Mouse (Mus musculus) embryonic fibroblast, embryonic 13.5 days (primary cell): ENCODE results near the gene Mrps24. TPM values are rescaled to one million over a fixed set of nuclear protein-coding genes. Genes with fewer than 3 reads are reported as not detected.

Experiments
- H3K27ac ChIP-seq: 2 replicates; pipeline ENCODE4 v1.5.1; 2012; ENCODE audit warnings: low read length, control low read depth, inconsistent platforms; ENCODE audit not compliant: insufficient read depth
- H3K4me1 ChIP-seq: 2 replicates; pipeline ENCODE4 v1.6.1; 2011; ENCODE audit warnings: low read length; ENCODE audit not compliant: control insufficient read depth, insufficient read depth
- H3K4me3 ChIP-seq: 2 replicates; pipeline ENCODE4 v1.5.1; 2011; ENCODE audit warnings: mild to moderate bottlenecking, control low read depth, low read length; ENCODE audit not compliant: insufficient read depth
- CTCF ChIP-seq: IDR thresholded peaks from 2 replicates; pipeline ENCODE4 v1.5.1; 2011; ENCODE audit warnings: mild to moderate bottlenecking, control low read depth, low read length, moderate library complexity, borderline replicate concordance; ENCODE audit not compliant: insufficient read depth
- POLR2A ChIP-seq: IDR thresholded peaks from 2 replicates; pipeline ENCODE4 v1.6.1; 2011; ENCODE audit warnings: low read depth, mild to moderate bottlenecking, control low read depth, low read length, moderate library complexity
- polyA plus RNA-seq: library from polyadenylated mRNA; stranded (reverse); fragments of >200 nt; gene quantifications from 2 replicates; pipeline ENCODE4 v1.2.4, GENCODE M21; 2011; ENCODE audit warnings: low read depth; ENCODE audit not compliant: missing spikeins, insufficient read length

Gene Mrps24
- polyA plus RNA-seq, result 40.2 and 41.9 TPM in 2 replicates

DNA sequence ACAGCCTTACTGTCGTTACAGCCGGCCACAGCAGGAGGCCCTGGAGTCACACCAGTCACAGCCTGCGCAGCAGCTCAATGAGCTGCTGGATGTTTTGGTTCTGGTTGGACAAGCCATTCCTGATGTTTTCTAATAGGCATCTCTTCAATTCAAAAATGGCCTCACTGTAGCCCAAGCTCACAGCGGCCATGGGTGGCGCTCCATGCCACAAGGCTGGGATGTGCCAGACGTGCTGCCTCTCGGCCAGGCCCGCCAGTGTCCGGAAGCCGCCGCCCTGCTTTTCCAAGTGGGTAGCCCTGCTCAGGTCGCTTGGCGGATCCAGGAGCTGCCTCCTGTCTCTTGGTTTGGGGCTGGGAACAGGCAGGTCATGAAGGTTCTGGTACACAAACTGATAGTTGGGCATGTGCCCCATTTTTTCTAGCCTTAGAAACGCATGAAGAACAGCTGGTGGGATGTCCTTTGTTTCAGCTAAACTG is at the start of gene Mrps24:
TSS of gene Mrps24 (minus strand) at position 51 of the 476 bp plus-strand sequence.
- Histone ChIP-seq H3K4me3 (no peak within 1 kb of the TSS), H3K27ac (no peak within 1 kb of the TSS), H3K4me1 (no peaks in the 10 kb centered on the region)
- TF ChIP-seq POLR2A (no peak), CTCF (no peak)

DNA sequence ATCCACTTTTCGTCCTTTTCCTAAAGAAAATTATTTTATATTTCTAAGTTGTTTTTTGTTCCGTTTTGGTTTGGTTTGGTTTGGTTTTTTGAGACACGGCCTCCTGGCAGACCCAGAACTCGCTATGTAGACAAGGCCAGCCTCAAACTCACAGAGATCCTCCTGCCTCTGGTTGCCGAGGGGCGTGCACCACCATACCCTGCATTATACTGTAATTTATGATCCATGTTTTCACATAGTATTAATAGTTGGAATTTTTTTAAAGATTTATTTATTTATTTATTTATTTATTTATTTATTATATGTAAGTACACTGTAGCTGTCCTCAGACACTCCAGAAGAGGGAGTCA is 47.1 kb upstream of the Mrps24 start:
- TF ChIP-seq POLR2A (no peak), CTCF (no peak)
- Histone ChIP-seq H3K27ac (no peak overlapping the region; the same call in 1 of the 2 replicates), H3K4me3 (peak overlapping the region; percentile 3), H3K4me1 (peaks cover 3% of the 10 kb centered on the region)

DNA sequence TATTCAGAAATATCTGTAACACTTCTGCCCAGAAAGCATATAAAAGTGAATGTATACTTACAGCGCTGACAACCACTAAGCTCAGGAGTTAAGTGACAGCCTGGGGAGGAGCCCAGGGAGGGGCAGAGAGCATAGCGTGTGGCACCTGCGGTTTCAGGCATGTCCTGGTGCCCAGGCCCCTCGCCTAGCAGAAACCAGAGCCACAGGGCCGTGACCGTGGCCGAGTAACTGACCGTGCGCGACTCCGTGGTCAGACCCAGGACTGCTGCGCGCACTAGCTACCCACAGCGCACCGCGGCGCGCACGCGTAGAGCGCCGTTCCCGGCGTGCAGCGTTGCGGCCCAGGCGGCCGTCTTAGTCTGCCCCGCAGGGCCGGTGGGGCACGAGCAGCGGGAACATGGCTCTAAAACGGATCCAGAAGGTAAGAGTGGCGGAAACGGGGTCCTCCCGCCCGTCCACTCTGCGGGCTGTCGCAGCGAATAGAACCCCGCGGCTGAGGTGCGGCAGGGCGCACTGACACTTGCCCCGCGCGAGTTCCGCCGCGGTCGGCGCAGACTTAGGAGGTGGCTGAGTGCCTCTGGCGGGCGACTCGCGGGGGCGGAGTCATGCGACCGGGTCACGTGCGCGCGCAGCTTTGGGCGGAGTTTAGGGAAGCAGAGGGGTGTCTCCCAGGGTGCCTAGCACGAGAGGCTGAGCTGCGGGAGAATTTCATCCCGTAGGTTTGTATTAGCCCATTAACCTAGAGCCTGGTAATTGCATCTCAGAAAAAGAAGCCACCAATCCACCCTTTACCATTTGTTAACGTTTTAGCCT is 46.5 kb upstream of the Mrps24 start, which contains the start of gene Urgcp:
TSS of gene Urgcp (minus strand) at position 557 of the 813 bp plus-strand sequence.
- H3K4me3 ChIP-seq, result peak within 1 kb of the TSS; percentile 92
- peak within 1 kb of the TSS; percentile 83 for H3K27ac ChIP-seq
- peak; percentile 84 for TF ChIP-seq POLR2A
- TF ChIP-seq CTCF, result no peak
- peaks cover 3% of the 10 kb centered on the region for H3K4me1 ChIP-seq

DNA sequence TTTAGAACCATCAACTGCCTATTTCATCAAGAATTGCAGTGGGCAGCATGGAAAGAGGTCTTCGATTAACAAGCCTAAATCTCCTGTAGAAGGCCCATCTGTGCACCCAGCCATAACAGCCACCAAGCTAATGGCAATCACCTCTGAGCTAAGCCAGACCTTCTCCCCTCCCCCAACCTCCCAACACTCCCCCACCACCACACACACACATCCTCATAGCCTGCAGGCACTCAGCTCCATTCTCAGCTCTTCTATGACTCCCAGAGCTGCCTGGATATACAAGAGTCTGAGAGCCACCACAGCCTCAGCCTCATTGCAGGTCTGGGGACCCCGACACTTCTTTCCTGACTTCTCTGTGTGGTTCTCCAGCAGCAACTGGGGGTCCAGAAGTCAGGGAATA is 38.3 kb upstream of the Mrps24 start:
- no peaks in the 10 kb centered on the region for H3K4me1 ChIP-seq
- TF ChIP-seq CTCF (no peak), POLR2A (no peak)

DNA sequence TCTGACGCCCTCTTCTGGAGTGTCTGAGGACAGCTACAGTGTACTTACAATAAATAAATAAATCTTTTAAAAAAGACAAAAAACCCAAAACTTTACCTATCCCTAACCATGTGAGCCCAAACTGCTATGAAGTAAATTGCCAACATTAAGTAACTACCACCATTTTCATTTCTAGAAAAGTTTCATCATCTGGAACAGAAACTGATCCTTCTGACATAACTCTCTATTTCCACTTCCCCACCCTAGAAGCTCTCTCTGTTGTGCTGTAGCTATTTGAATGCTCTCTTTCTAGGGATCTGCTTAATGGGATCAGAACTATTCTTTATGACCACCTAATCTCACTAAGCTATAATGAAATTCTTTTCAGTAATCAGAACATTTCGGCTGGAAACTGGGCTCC is 29.5 kb upstream of the Mrps24 start:
- no peak overlapping the region for H3K27ac ChIP-seq
- H3K4me1 ChIP-seq, result peaks cover 2% of the 10 kb centered on the region; the same call in 1 of the 2 replicates
- H3K4me3 ChIP-seq, result no peak overlapping the region
- TF ChIP-seq POLR2A, result no peak
- no peak for TF ChIP-seq CTCF

More for the DNA sequence above, 38.3 kb upstream of the Mrps24 start:
- Histone ChIP-seq H3K27ac (no peak overlapping the region), H3K4me3 (no peak overlapping the region)

DNA sequence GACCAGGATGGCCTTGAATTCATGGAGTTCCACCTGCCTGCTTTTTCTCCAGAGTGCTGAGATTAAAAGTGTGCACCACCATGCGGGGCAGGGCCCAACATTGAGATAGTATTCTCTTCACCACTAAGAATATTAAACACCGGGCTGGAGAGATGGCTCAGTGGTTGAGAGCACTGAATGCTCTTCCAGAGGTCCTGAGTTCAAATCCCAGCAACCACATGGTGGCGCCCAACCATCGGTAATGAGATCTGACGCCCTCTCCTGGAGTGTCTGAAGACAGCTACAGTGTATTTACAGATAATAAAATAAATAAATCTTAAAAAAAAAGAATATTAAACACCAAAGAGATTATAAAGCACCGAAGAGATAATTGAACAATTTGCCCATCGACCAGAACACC is 26.6 kb upstream of the Mrps24 start:
- Histone ChIP-seq H3K4me1 (peaks cover 10% of the 10 kb centered on the region), H3K4me3 (no peak overlapping the region), H3K27ac (no peak overlapping the region)
- TF ChIP-seq CTCF (peak; percentile 14; the same call in 1 of the 2 replicates), POLR2A (no peak)

DNA sequence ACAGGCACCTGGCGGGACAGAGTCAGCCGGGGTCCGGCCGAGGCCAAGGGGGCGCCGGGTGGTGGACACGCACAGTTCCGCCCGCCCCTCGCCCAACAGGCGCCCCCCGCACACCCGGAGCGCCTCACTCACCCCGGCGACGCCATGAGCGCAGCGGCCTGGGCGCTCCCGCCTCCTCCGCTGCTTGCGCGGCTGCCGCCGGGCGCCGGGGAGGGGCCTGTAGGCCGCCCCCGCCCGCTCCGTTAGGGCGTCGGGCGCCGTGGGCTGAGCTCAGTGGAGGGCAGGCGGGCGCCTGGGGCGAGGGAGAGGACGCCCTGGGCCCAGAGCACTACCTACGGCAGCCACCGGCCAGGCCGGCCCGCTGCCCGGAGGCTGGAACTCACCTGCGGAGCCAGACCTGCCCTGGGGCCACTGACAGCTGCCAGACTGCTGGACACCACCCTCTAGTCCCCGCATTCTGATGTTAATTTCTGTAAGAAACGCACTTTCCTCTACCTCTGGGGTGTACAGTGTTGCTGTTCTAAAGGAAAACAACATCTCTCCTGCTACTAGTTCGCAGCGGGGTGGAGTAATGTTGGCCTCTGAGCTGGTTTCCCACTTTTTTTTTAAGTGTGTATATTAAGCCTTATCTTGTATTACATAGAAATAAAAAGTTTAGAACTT is 25.6 kb upstream of the Mrps24 start:
- TF ChIP-seq POLR2A, result peak; percentile 78
- no peak for TF ChIP-seq CTCF
- peak overlapping the region; percentile 62 for H3K4me3 ChIP-seq
- H3K27ac ChIP-seq, result peak overlapping the region; percentile 30; the same call in 1 of the 2 replicates
- H3K4me1 ChIP-seq, result peaks cover 10% of the 10 kb centered on the region

DNA sequence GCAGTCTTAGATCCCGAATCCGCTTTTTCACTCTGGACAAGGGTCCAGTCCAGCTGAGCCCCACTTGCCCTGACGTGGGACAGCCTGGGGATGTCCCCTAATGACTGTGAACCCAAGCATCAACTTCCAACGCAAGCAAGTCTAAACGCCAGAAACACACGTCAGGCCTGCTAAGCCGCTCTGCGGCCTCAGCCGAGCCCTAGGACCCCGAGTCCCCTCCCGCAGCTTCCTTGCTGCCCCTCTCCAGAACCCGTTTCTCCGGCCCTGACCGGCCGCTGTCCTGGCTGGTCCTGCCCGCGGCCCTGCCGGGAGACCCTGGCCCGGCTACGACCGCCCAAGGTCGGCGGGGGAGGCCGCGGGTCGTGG is 25.1 kb upstream of the Mrps24 start:
- Histone ChIP-seq H3K4me1 (peaks cover 10% of the 10 kb centered on the region), H3K4me3 (peak overlapping the region; percentile 62), H3K27ac (peak overlapping the region; percentile 28; the same call in 1 of the 2 replicates)
- no peak for TF ChIP-seq POLR2A
- TF ChIP-seq CTCF, result no peak

DNA sequence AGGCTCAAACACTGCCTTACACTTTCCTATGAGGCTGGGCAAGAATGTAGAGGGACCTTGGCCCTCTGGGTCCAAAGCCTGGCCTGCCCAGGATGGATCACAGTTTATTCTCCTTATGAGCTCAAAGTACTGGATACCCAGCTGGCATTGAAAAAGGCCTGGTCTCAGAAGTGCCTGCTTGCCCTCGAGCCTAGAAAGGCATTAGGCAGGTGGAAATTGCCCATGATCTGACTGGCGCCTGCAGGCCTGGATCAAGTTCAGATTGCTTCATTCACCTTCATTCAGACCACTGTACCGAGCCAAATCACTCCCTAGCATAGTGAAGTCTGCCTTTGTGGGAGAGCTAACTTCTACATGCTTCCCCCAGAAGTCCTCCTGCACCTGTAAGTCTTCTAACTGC is 24.4 kb upstream of the Mrps24 start:
- Histone ChIP-seq H3K4me1 (peaks cover 10% of the 10 kb centered on the region), H3K27ac (no peak overlapping the region), H3K4me3 (peak overlapping the region; percentile 33)
- TF ChIP-seq CTCF (no peak), POLR2A (no peak)
